Mouse (Mus musculus) G1E (cell line): Measurements from ENCODE around the gene Clec1b.

ENCODE experiments used
- CTCF ChIP-seq: IDR thresholded peaks from 2 replicates; pipeline ENCODE4 v1.5.1; 2012; ENCODE audit warnings: low read depth, low read length, inconsistent platforms, mixed read lengths
- GATA1 ChIP-seq: IDR thresholded peaks from 2 replicates; pipeline ENCODE4 v1.6.1; 2012; ENCODE audit warnings: borderline replicate concordance, low read length, inconsistent platforms, mixed read lengths
- POLR2AphosphoS5 ChIP-seq: IDR thresholded peaks from 2 replicates; pipeline ENCODE4 v1.6.1; 2012; ENCODE audit warnings: low read depth, low read length, inconsistent platforms; ENCODE audit not compliant: insufficient replicate concordance
- TAL1 ChIP-seq: conservative IDR thresholded peaks from 2 replicates; pipeline ENCODE4 v1.6.1; 2012; ENCODE audit warnings: low read depth, low read length, inconsistent platforms, mixed read lengths

- TF ChIP-seq CTCF (no peak), POLR2AphosphoS5 (no peak), TAL1 (no peak), GATA1 (no peak)
These were observed 46.0 kb upstream of the Clec1b start for GRCm38 (mm10) chr6:129351091-129351490.
